Mouse (Mus musculus) spleen, adult 18-20 months (tissue): ENCODE measurements around the gene Safb2.

Source experiments
- DNase-seq, 2 experiments: peaks; one replicate each; pipeline ENCODE4 v3.0.0; 2022; ENCODE audit warnings: mixed read lengths in 2 of 2

Safb2 gene

DNA sequence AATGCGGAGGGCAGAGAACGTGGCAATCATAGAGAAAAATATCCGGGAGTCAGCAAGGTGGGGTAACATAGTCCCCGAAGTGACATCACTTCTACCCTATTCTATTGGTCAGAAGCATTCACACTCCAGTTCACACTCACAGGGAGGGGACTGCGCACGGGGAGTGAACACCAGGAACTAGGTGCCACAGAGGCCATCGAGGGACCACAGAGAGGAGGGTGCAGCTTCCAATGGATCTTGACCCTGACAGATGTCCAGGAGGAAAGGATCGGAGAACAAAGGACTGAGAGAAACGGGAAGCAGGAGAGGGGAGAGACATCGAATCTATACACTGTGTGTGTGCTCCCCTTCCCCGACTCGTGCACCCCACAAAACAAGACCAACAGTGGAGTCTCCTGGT lies 69.5 kb downstream of the Safb2 start:
- no peak for DNase-seq

DNA sequence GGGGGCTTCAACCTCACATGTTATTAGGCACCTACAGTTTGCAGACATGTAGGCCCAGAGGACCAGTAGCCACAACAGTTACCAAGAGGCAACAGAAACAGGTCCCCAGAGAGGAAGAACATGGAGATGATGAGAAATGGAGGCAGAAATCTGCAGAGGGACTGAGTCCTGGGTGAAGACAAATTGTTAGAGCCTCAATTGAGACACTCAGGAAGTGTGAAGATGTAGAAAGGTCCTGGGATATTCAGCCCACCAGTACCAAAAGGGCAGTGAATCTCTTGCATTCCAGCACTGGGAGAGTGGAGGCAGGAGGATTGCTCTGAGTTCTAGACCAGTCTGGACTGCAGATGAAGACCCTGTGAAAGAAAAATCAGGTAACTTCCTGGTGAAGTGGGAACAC lies 70.1 kb downstream of the Safb2 start:
- no peak for DNase-seq

DNA sequence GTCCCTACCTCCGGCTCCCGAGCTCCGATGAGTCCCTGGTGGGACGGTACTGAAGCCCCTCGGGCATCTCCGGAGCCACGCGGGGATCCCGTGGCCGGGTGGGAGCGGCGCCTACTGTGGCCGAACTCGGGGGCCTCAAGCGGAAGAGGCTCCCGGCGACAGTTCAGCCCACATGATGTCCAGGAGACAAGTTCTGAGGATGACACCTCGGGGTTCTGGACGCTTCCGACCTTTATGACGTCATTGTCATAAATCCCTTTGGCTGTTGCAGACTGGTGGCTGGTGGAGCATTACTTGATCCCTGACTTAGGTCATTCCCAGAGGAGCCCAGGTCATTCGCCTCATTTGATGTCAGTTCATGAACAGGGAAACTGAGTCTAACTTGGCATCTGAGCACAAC lies 72.1 kb downstream of the Safb2 start, which contains the start of gene Znrf4:
TSS of gene Znrf4 (minus strand) at position 122 of the 400 bp plus-strand sequence.
- no peak for DNase-seq

DNA sequence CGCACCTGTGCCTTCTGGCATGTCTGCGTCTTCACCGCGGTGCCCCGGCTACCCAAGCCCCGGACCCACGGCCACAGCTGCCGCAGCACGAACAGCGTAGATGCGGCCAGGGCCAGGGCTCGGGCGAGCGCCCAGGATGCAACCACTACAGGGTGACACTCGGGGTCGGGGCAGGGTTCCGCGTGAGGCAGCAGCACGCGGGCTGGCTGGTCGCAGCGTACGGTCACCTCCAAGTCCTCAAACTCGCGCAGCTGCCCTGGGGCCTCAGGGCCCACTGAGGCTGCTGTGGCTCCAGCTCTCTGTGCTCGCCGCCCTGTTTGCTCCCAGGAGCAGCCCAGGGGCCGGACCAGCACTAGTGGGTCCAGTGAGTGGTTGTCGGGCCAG lies 72.7 kb downstream of the Safb2 start:
- no peak for DNase-seq

DNA sequence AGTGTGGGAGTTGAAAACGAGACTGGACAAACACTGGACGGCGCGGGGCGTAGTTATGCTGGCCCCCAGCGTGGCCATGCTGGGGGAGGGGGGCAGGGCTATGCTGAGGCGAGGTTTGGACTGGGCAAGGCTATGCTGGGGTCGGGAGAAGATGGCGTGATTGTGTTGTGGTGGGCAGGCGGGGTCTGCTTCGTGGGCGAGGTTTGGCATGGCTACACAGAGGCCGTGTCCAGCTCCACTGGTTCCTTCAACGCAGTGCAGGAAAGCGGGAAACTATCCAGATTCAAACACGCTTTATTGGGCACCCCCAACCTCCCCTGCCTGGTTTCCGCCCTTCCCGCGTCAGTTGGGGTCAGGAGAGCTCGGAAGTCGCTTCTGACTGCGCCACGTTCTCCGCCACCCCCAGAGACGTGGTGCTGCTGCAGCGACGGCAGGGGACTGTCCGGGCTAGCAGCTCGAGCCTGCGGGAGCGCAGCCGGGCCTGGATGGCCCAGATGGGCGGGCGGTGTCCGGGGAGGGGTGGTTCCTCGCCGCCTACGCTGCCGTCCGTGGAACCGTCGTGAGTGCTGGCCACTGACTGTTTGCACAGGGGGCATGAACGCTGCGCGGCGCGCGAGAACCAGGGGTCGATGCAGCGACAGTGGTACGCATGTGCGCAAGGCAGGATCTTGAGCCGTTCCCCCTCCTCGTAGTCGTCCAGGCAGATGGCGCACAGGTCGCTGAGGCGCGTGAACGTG lies 73.2 kb downstream of the Safb2 start:
- DNase-seq, result no peak
